ENCODE assay signal across 20 mouse cellular contexts in the genomic region with DNA sequence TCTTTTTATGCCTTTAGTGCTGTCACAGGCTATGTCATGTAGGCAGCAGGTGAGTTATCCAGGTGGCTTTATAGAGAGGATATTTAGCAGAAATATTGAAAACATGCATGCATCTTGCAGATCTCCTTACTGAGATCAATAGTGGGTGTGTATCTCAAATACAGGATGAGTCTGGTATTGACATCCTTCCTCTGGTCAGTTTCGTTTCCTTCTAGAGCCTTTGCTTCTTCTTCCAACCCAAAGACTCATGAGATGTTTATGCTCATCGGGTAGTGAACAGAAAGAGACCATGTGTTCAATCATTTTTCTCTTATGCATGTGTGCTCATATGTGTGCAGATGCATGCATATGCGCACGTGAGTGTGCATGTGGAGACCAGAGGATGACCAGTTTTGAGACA. TPM values are rescaled to one million over a fixed set of nuclear protein-coding genes. Genes with fewer than 3 reads are reported as not detected.
A peak's percentile ranks its signal among the peaks of the same experiment; 100 is the strongest.
DNase-seq lines count a peak whose midpoint lies in the region; ATAC-seq and TF ChIP-seq lines count a peak whose summit lies in the region.
"Had no signal": no experiment of that assay in that cellular context is flagged by ENCODE, and none has a peak within 500 bp of the region (broad histone marks: within the 10 kb centered on the region; RNA-seq: fewer than 3 reads in every experiment).

No protein-coding gene starts in this region.

- H3K36me3 ChIP-seq in small intestine, adult 2 months (ENCODE audit: control insufficient read depth, insufficient read depth, low read length) = peaks cover 5% of the 10 kb centered on the region
- H3K36me3 ChIP-seq: embryonic facial prominence, embryonic 10.5 days; heart, embryonic 15.5 days had no signal

- WGBS in small intestine, adult 2 months = 87% methylated on average over 4 of the region's 4 CpGs

- TF ChIP-seq POLR2A in small intestine, adult 2 months (IDR thresholded peaks at IDR 0.05; ENCODE audit: low read depth, low read length) = no peak

- no peaks in the 10 kb centered on the region; the same call in 1 of the 2 replicates for H3K4me1 ChIP-seq in small intestine, adult 2 months (ENCODE audit: control insufficient read depth, insufficient read depth, insufficient read length, low read length)
- H3K4me1 ChIP-seq: embryonic facial prominence, embryonic 10.5 days; forebrain, embryonic 13.5 days had no signal

- H3K4me3 ChIP-seq in small intestine, adult 2 months (ENCODE audit: low read depth, low read length) = no peak overlapping the region
- H3K4me3 ChIP-seq: embryonic facial prominence, embryonic 10.5 days; forebrain, embryonic 13.5 days; heart, embryonic 15.5 days had no signal

- H3K27ac ChIP-seq in small intestine, adult 2 months (ENCODE audit: insufficient read depth, low read depth, low read length) = 0 out of 2 replicates have a peak overlapping the region, but pooled peaks have one; percentile 32
- H3K27ac ChIP-seq: embryonic facial prominence, embryonic 10.5 days; forebrain, embryonic 13.5 days; heart, embryonic 15.5 days; hindbrain, embryonic 14.5 days had no signal

- DNase-seq in cerebellum, adult 11 months = no peak
- no peak for DNase-seq in kidney, postnatal 36 days
- DNase-seq in left cerebral cortex, adult 11 months (ENCODE audit: low spot score) = no peak
- DNase-seq: adrenal gland, adult 8-10 months; adrenal gland, postnatal 36 days; cerebellum, adult 11-12 months; cerebellum, adult 9-10 months; cerebellum, postnatal 25 days; gastrocnemius, postnatal 36 days; heart, adult 18-20 months; heart, postnatal 14 days had no signal

- TF ChIP-seq CTCF in small intestine, adult 2 months (IDR thresholded peaks at IDR 0.05; ENCODE audit: extremely low read depth, insufficient read length, insufficient replicate concordance, low read depth, low read length) = no peak

- ATAC-seq in CD4-positive, CD25-positive, alpha-beta regulatory T cell, adult 4 months = peak; percentile 54
- peak; percentile 60 for ATAC-seq in common myeloid progenitor, adult 5-6 weeks (replicated peaks; ENCODE audit: low read depth, poor library complexity, severe bottlenecking)
- ATAC-seq in megakaryocyte, adult 5-6 weeks (ENCODE audit: poor library complexity, severe bottlenecking) = peak; percentile 67
- no peak for ATAC-seq in cerebellum, adult (ENCODE audit: insufficient number of reproducible peaks, low FRiP score, low TSS enrichment)
- ATAC-seq: forebrain, embryonic 13.5 days had no signal

- H3K27me3 ChIP-seq in small intestine, adult 2 months (ENCODE audit: control insufficient read depth, insufficient read depth, low read length) = no peaks in the 10 kb centered on the region
- H3K27me3 ChIP-seq: forebrain, embryonic 13.5 days; heart, embryonic 15.5 days had no signal

RNA-seq across cellular contexts. Expression of a gene that starts 44.6 kb away (rescaled TPM):
- 1 to 10 TPM; 5.8 to 7.8 TPM for polyA plus RNA-seq in CD4-positive, CD25-positive, alpha-beta regulatory T cell, adult 4 months (2017; shearing (Covaris generic))
- total RNA-seq in common myeloid progenitor, adult 5-6 weeks (2017) = 2.2 and 2.4 TPM in 2 replicates
- total RNA-seq in megakaryocyte, adult 5-6 weeks (2015) = 1.6 and 3.5 TPM in 2 replicates
- total RNA-seq in megakaryocyte, adult 5-6 weeks (2017) = 2.4 TPM in 2 replicates
- polyA plus RNA-seq in small intestine, adult 2 months (2012; rRNA removed) = 0.42 and 1.2 TPM in 2 replicates
